Mouse (Mus musculus) myocyte (in vitro differentiated cells): Measurements from ENCODE around the gene Cela3a. TPM values are rescaled to one million over a fixed set of nuclear protein-coding genes. Genes with fewer than 3 reads are reported as not detected.

Experiments
- H3K27me3 ChIP-seq: one replicate; pipeline ENCODE4 v1.6.1; 2011; ENCODE audit not compliant: control insufficient read depth, insufficient read depth, insufficient read length
- H3K36me3 ChIP-seq: one replicate; pipeline ENCODE4 v1.6.1; 2011; ENCODE audit not compliant: control insufficient read depth, insufficient read depth
- H3K4me2 ChIP-seq: one replicate; pipeline ENCODE4 v1.6.1; 2011; ENCODE audit warnings: low read depth, control low read depth
- H3K4me3 ChIP-seq: one replicate; pipeline ENCODE4 v1.5.1; 2011; ENCODE audit warnings: mild to moderate bottlenecking, control low read depth, moderate library complexity
- H3K79me2 ChIP-seq: one replicate; pipeline ENCODE4 v1.6.1; 2011; ENCODE audit not compliant: control insufficient read depth, insufficient read depth
- H3ac ChIP-seq: one replicate; pipeline ENCODE4 v1.6.1; 2011; ENCODE audit not compliant: control insufficient read depth, insufficient read length
- CEBPB ChIP-seq: IDR thresholded peaks from 2 replicates; pipeline ENCODE4 v1.6.1; 2011; ENCODE audit warnings: mild to moderate bottlenecking, moderate library complexity; ENCODE audit not compliant: poor library complexity, insufficient read depth, severe bottlenecking
- E2F4 ChIP-seq: IDR thresholded peaks from one replicate; pipeline ENCODE4 v1.6.1; 2011; ENCODE audit warnings: mild to moderate bottlenecking, control low read depth, moderate library complexity; ENCODE audit not compliant: insufficient read depth
- MAX ChIP-seq: IDR thresholded peaks from one replicate; pipeline ENCODE4 v1.6.1; 2011; ENCODE audit warnings: low read depth, mild to moderate bottlenecking, control low read depth
- MYOD1 ChIP-seq, 3 experiments: IDR thresholded peaks; one replicate each; pipeline ENCODE4 v1.6.1; 2011; ENCODE audit warnings: control low read depth in 2 of 3, low read depth in 2 of 3, mild to moderate bottlenecking in 2 of 3, moderate library complexity in 1 of 3; ENCODE audit not compliant: insufficient read length in 2 of 3, control insufficient read depth in 1 of 3
- MYOG ChIP-seq, 3 experiments: IDR thresholded peaks; one replicate each; pipeline ENCODE4 v1.6.1; 2011; ENCODE audit warnings: control low read depth in 2 of 3, low read depth in 2 of 3, mild to moderate bottlenecking in 2 of 3; ENCODE audit not compliant: insufficient read length in 2 of 3, control insufficient read depth in 1 of 3, insufficient read depth in 1 of 3
- POLR2A ChIP-seq: IDR thresholded peaks from one replicate; pipeline ENCODE4 v1.6.1; 2011; ENCODE audit warnings: low read depth, mild to moderate bottlenecking, control low read depth, moderate library complexity; ENCODE audit not compliant: insufficient read length
- POLR2AphosphoS2 ChIP-seq: IDR thresholded peaks from one replicate; pipeline ENCODE4 v1.6.1; 2011; ENCODE audit warnings: low read depth, control low read depth; ENCODE audit not compliant: insufficient read length
- REST ChIP-seq: IDR thresholded peaks from one replicate; pipeline ENCODE4 v1.6.1; 2011; ENCODE audit warnings: mild to moderate bottlenecking, control low read depth, moderate library complexity; ENCODE audit not compliant: insufficient read depth, insufficient read length
- SRF ChIP-seq: IDR thresholded peaks from one replicate; pipeline ENCODE4 v1.6.1; 2011; ENCODE audit warnings: low read depth; ENCODE audit not compliant: control insufficient read depth, insufficient read length
- TCF12 ChIP-seq: IDR thresholded peaks from one replicate; pipeline ENCODE4 v1.6.1; 2011; ENCODE audit warnings: mild to moderate bottlenecking, control low read depth; ENCODE audit not compliant: poor library complexity, insufficient read depth, severe bottlenecking
- TCF3 ChIP-seq: IDR thresholded peaks from one replicate; pipeline ENCODE4 v1.6.1; 2011; ENCODE audit warnings: low read depth, control low read depth; ENCODE audit not compliant: insufficient read length
- USF1 ChIP-seq: IDR thresholded peaks from one replicate; pipeline ENCODE4 v1.6.1; 2011; ENCODE audit warnings: low read depth, mild to moderate bottlenecking, control low read depth, moderate library complexity
- polyA plus RNA-seq: library from polyadenylated mRNA; unstranded; fragments of >200 nt; fragmentation: generic; extraction: Trizol; gene quantifications from one replicate; pipeline ENCODE4 v1.2.1, GENCODE M21; 2012; ENCODE audit warnings: missing spikeins

The Cela3a gene
- polyA plus RNA-seq, 1 experiment: 0.14 TPM

- peak overlapping the region; percentile 14 for H3K4me2 ChIP-seq
- peak in 1 of 3 experiments; percentile 60 for TF ChIP-seq MYOD1 (IDR thresholded peaks at IDR 0.05; ENCODE audit: control insufficient read depth in 1 of 3, insufficient read length in 2 of 3, low read depth in 2 of 3)
- no peak for TF ChIP-seq POLR2AphosphoS2
- no peak for TF ChIP-seq REST
- TF ChIP-seq TCF12: no peak
- TF ChIP-seq TCF3: no peak
- TF ChIP-seq E2F4: no peak
- no peak for TF ChIP-seq MYOG (IDR thresholded peaks at IDR 0.05; ENCODE audit: control insufficient read depth in 1 of 3, insufficient read depth in 1 of 3, insufficient read length in 2 of 3, low read depth in 2 of 3)
- TF ChIP-seq POLR2A: no peak
- no peak for TF ChIP-seq MAX
- TF ChIP-seq CEBPB: no peak
- no peak for TF ChIP-seq SRF
- peak; percentile 18 for TF ChIP-seq USF1
- H3K36me3 ChIP-seq: no peaks in the 10 kb centered on the region
- H3K27me3 ChIP-seq: no peaks in the 10 kb centered on the region
- no peak overlapping the region for H3K4me3 ChIP-seq
- H3K79me2 ChIP-seq: peaks cover 1% of the 10 kb centered on the region
- no peak overlapping the region for H3ac ChIP-seq
These were observed 16.7 kb downstream of the Cela3a start for GRCm38 (mm10) chr4:137392874-137393273.

GRCm38 (mm10) chr4:137391287-137391686 is 18.3 kb downstream of the Cela3a start:
- TF ChIP-seq TCF3 (no peak), E2F4 (no peak), MYOD1 (IDR thresholded peaks at IDR 0.05; ENCODE audit: control insufficient read depth in 1 of 3, insufficient read length in 2 of 3, low read depth in 2 of 3) (no peak), SRF (no peak), MAX (no peak)
- Histone ChIP-seq H3K27me3 (no peaks in the 10 kb centered on the region), H3ac (no peak overlapping the region), H3K36me3 (no peaks in the 10 kb centered on the region), H3K4me3 (no peak overlapping the region), H3K4me2 (no peak overlapping the region), H3K79me2 (peaks cover 12% of the 10 kb centered on the region)

- no peak overlapping the region for H3ac ChIP-seq
- no peak overlapping the region for H3K4me2 ChIP-seq
- TF ChIP-seq TCF3 (no peak), POLR2AphosphoS2 (no peak)
- H3K36me3 ChIP-seq: no peaks in the 10 kb centered on the region
- H3K4me3 ChIP-seq: no peak overlapping the region
- peaks cover 12% of the 10 kb centered on the region for H3K79me2 ChIP-seq
- H3K27me3 ChIP-seq: no peaks in the 10 kb centered on the region
These were observed 19.4 kb downstream of the Cela3a start for GRCm38 (mm10) chr4:137390196-137390595.

- H3K27me3 ChIP-seq: no peaks in the 10 kb centered on the region
- TF ChIP-seq MAX (no peak), POLR2A (no peak), POLR2AphosphoS2 (no peak), MYOG (IDR thresholded peaks at IDR 0.05; ENCODE audit: control insufficient read depth in 1 of 3, insufficient read depth in 1 of 3, insufficient read length in 2 of 3, low read depth in 2 of 3) (no peak), REST (no peak), MYOD1 (IDR thresholded peaks at IDR 0.05; ENCODE audit: control insufficient read depth in 1 of 3, insufficient read length in 2 of 3, low read depth in 2 of 3) (no peak), CEBPB (no peak), USF1 (no peak), TCF3 (no peak), SRF (no peak), TCF12 (no peak), E2F4 (no peak)
- peak overlapping the region; percentile 95 for H3K4me2 ChIP-seq
- H3K36me3 ChIP-seq: no peaks in the 10 kb centered on the region
- H3K79me2 ChIP-seq: peaks cover 12% of the 10 kb centered on the region
- peak overlapping the region; percentile 90 for H3ac ChIP-seq
- peak overlapping the region; percentile 91 for H3K4me3 ChIP-seq
These were observed 20.6 kb downstream of the Cela3a start for GRCm38 (mm10) chr4:137388983-137389382.

- peak overlapping the region; percentile 90 for H3ac ChIP-seq
- peak overlapping the region; percentile 95 for H3K4me2 ChIP-seq
- H3K4me3 ChIP-seq: peak overlapping the region; percentile 91
- TF ChIP-seq POLR2A (peak; percentile 72), TCF12 (no peak), POLR2AphosphoS2 (peak; percentile 94), MYOD1 (IDR thresholded peaks at IDR 0.05; ENCODE audit: control insufficient read depth in 1 of 3, insufficient read length in 2 of 3, low read depth in 2 of 3) (no peak), MYOG (IDR thresholded peaks at IDR 0.05; ENCODE audit: control insufficient read depth in 1 of 3, insufficient read depth in 1 of 3, insufficient read length in 2 of 3, low read depth in 2 of 3) (peak in 1 of 3 experiments; percentile 2), CEBPB (no peak), TCF3 (no peak), MAX (no peak), USF1 (no peak), SRF (peak; percentile 62), REST (no peak), E2F4 (peak; percentile 55)
- peaks cover 12% of the 10 kb centered on the region for H3K79me2 ChIP-seq
- no peaks in the 10 kb centered on the region for H3K27me3 ChIP-seq
- H3K36me3 ChIP-seq: no peaks in the 10 kb centered on the region
These were observed 21.4 kb downstream of the Cela3a start for GRCm38 (mm10) chr4:137388059-137388794.
